Mouse (Mus musculus) left cerebral cortex, postnatal 25 days (tissue): ENCODE data around the gene Gm28038. TPM values are rescaled to one million over a fixed set of nuclear protein-coding genes. Genes with fewer than 3 reads are reported as not detected.

Experiments
- DNase-seq, 2 experiments: peaks; one replicate each; pipeline ENCODE4 v3.0.0; 2022; ENCODE audit warnings: low spot score in 2 of 2, mixed read lengths in 1 of 2
- intact Hi-C: fragments of 180-260 bp; cut with DNase I; formaldehyde crosslinking; loops from one replicate; pipeline ENCODE4 v1.15.1; 2025
- total RNA-seq, 2 experiments: library from RNA; stranded (reverse); gene quantifications; 2 replicates each; pipeline ENCODE4 v1.2.3; 2021

The Gm28038 gene
- total RNA-seq, 2 experiments from 2014 or later, result 1.3 TPM; not detected in 1

DNA sequence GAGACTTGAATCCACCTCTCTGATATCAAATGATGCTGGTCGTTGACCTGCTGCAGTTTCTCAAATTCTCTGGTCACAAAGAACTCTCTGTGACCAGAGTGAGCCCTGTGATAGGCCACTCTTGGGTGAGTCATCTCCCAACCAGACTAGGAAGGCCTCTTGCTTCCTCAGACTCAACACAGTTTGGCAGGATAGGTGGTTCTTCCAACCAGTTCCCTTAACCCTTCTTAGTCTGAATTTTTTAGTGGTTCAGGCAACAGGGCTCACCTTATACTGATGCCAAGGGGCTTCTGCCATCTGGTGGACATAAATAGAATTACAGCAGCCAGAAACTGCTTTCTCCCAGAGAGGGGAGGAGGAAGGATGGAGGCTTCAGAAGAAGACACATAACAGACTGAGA, 10.7 kb upstream of the Gm28038 start:
- intact Hi-C loops, result loop anchor here (1.0 to 5.0 kb wide), 2 partner anchors 33 to 93 kb away; partner anchors contain the start of genes Lrrc8a and Spout1
- DNase-seq, result peak; percentile 68 to 85

DNA sequence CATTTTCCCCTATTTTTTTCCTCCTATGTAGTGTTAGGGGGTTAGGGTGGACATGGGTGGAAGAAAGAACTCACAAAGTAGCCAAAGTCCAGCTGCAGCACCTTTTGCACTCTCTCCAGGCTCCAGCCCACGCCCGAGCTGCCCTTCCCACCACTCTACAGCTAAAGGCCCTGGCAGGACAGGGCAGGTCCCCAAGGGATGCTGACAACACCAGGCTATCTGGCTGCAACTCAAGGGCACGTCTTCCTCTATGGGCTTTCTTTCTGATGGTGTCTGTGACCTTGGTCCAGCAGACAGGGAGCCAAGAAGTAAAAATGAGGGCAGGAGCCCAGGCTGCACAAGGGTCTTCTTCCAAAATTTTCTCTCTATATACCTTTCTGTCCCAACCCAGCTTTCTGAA, 808 bp downstream of the Gm28038 start:
- intact Hi-C loops, result no loop called here
- no peak for DNase-seq

- no peak for DNase-seq
- intact Hi-C loops, result no loop called here
Observed at GRCm38 (mm10) chr2:30283193-30283592, 2.4 kb downstream of the Gm28038 start.

GRCm38 (mm10) chr2:30285004-30285403, 4.2 kb downstream of the Gm28038 start:
- intact Hi-C loops, result no loop called here
- DNase-seq, result no peak

DNA sequence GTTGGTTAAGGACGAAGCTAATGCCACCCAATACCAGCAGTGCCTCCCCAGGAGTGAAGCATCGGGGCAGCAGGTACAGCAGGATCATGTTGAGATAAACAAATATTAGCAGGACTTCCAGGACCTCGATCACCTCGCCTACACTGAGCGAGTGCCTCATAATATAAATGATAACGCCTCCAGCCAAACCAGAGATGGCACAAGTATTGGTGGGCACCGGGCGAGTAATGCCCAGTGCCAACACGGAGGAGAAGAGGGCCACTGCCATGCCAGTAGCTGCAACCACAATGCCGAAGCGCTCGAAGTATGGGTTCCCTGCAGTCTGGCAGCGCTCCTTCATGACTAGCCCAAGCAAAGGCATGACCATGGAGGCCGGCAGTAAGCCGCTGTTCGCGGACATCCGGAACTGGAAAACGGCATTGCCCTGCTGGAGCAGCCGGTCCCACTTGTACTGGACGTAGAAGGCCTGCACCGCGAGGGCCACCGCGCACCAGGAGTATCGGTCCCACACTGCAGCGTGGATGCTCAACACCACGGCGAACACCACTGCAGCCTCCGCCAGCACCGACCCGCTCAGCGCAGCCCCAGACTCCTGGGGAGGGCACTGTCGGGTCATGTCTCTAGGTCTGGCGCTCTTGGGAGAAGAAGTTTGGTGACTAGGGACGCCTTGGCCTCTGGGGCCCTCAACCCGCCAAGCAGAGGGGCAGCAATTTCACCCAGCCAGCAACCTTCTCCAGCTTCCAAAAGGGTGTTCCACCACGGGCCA, 4.8 kb downstream of the Gm28038 start:
- DNase-seq, result peak in 1 of 2 experiments; percentile 30
- intact Hi-C loops, result no loop called here

- intact Hi-C loops, result no loop called here
- DNase-seq, result peak; percentile 95 to 96
Observed at GRCm38 (mm10) chr2:30286192-30287026, 5.6 kb downstream of the Gm28038 start, which contains the start of the genes Dolk and Nup188. TSS of gene Dolk (minus strand) at chr2:30286334. TSS of gene Nup188 (plus strand) at chr2:30286397.

- DNase-seq, result peak in 1 of 2 experiments; percentile 52
Observed at GRCm38 (mm10) chr2:30287027-30287373, 6.2 kb downstream of the Gm28038 start.

GRCm38 (mm10) chr2:30299525-30299924, 18.7 kb downstream of the Gm28038 start:
- no peak for DNase-seq
- intact Hi-C loops, result no loop called here

More at GRCm38 (mm10) chr2:30287027-30287373, 6.2 kb downstream of the Gm28038 start:
- intact Hi-C loops, result no loop called here

DNA sequence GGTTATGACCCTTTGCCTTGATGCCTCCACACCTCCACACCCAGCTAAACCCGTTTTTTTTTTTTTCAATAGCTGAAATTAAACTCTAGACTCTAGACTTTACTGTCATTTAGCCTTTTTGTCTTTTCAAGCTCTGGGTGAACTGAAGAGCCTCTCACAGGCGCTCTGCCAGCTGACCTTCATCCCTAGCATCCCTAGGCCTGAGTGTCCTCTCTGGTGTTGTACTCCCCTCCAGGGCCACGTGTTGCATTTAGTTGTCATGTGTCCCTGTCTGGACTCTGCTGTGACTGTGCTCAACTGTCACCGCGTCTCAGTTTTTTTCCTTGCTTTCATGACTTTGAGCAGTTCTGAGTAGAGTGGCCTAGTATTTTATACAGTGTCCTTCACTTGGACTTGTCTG, 19.1 kb downstream of the Gm28038 start:
- DNase-seq, result no peak
- intact Hi-C loops, result no loop called here

DNA sequence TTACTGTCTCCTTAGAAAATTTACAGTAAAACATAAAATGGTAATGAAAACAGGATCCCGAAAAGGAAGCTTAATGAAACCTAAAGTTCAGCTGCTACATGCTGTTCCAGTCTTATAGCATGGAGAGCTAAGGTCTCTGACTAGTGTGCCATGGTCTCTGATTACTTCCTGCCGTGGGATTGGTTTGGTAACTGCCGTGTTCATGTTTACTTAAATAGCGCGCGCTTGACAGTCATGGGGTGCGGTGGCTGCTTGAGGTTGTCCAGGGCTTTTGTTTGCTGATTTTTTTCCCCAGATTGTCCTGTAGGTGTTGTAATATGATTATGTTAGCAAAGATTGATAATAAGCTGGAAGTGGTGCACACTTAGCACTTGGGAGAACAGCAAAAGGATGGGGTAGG, 25.2 kb downstream of the Gm28038 start:
- intact Hi-C loops, result no loop called here
- no peak for DNase-seq

DNA sequence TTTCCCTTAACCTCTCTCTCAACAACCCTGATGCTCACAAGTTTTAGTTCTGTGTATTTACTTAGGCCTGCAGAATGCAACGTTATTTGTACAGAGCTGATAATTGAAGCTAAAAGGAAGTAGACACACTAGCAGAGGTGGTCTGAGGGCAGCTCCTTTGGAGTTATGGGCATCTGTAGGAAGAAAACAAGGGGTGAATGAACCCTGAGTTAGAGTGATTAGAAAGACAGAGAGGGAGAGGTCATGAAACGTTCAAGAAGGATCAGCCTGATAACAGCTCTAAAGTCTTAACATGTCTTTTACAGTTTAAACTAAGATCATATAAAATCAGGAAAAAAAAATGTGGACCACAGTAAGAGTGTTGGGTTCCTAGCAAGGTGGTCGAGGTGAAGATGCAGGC, 28.5 kb downstream of the Gm28038 start:
- intact Hi-C loops, result no loop called here
- DNase-seq, result no peak

GRCm38 (mm10) chr2:30311481-30311880, 30.6 kb downstream of the Gm28038 start:
- intact Hi-C loops, result no loop called here
- DNase-seq, result peak in 1 of 2 experiments; percentile 72

DNA sequence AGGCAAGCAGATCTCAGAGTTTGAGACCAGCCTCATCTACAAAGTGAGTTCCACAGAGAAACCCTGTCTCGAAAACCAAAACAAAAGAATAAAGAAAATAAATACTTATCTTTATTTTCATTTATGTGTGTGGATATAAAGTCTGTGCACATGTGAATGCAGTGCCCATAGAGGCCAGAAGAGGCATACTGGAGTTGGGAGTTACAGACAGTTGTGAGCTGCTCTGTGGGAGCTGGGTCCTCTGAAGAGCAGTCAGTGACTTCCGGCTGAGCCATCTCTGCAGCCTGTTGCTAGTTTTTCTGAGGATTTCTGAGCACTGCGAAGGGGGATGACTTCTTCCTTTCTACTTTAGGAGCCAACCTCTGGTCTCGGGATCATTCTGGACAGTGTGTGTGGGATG, 35.3 kb downstream of the Gm28038 start:
- intact Hi-C loops, result no loop called here
- DNase-seq, result no peak

DNA sequence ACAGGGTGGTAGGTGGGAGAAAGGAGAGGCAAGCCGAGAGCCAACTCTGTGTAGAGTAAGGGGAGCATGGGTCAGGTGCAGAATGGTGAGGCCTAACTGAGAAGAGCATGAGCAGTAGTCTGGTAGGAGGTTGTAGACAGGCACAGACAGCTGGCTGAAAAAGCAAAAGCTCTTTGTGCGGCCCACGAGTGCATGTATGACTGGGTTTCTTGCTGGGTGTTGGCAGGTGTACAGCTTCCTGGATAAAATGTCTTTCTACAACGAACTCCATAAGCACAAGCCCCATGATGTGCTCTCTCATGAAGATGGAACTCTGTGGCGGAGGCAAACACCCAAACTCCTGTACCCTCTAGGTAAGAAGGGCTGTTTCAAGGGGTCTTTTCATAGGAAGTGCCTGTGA, 36.1 kb downstream of the Gm28038 start:
- intact Hi-C loops, result no loop called here
- peak in 1 of 2 experiments; percentile 58 for DNase-seq

DNA sequence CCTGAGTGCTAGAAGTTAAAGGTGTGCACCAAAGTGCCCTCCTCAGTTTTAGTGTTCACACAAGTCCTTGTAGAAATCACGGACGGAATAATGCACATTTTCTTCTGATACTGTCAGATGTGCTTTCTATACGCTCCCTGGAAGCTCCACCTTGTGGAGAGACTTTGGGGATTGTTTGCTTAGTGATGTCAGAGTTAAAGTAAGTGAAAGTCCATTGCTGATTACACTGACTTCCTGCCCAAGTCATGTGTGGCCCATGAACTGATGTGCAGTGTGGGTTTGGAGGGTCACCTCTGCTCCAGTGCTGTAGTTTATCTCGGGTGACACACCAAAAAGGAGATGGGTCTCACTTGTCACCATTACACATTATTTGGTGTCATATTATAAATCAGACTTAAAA, 38.4 kb downstream of the Gm28038 start:
- DNase-seq, result no peak
- intact Hi-C loops, result no loop called here

DNA sequence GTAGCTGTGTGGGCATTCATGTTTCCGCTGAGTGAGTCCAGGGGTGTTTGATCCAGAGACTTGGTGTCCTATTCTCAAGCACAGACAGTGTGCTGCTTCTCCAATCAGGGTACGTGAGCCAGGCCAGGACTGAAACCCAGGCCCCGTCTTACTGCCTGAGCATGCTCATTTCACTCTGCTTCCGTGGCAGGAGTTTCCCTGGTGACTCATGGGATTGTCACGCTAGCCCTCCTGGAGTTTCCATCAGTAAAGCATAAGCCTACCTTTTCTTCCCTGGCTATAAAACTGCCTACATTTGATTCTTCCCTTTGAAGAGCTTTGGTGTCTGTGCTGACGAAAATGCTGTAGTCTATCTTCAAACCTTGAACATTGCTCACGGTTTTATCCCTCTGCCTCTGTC, 42.3 kb downstream of the Gm28038 start:
- DNase-seq, result no peak
- intact Hi-C loops, result no loop called here

DNA sequence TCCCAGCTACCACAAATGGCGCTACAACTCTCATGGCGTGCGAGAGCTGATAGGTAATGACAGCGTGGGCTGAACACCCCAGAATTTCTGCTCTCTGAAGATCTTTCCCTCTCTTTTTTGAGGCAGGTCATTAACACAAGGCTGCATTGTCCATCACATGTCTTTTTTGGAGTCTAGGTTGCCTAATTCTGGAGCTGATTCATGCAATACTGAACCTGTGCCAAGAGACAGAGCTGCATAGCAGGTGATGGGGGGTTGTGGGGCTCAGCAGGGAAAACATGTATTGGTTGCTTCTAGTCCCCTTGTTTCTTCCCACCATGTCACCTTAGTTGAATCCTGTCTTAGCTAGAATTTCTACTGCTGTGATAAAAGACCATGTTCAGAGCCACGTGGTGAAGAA, 44.5 kb downstream of the Gm28038 start:
- DNase-seq, result no peak
- intact Hi-C loops, result no loop called here

DNA sequence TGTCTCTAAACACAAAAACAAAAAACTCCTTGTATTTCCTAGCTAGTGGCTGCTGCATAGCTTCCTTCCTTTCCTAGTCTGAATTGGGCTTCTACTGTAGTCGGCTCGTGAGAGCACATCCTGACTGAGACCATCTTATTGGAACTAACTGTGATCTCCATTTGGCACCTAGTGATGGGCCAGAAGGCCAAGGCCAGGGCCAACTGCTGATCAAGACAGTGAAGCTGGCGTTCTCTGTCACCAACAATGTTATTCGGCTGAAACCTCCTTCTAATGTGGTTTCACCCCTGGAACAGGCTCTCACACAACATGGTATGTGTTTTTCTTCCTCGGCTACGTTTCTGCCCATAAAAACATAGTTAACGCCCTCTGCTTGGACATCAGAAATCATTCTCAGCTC, 46.4 kb downstream of the Gm28038 start:
- DNase-seq, result no peak
- intact Hi-C loops, result no loop called here

DNA sequence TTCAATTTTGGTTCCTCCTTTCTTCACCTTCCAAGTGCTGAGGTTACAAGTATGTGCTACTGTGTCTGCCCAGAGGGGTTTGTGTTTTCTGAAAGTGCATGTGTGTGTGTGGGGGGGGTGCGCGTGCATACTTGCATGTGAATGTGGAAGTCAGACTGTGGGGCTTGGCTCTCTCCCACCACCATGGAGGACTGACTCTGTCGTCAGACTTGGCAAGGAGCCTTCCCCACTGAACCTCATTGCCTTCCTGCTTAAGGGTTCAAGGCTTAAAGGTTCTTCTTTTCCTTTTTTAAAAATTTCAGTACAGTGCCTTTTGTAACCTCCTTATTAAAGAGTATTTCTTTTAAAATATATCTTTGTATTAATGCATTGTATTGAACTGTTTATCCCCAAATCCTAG, 47.9 kb downstream of the Gm28038 start:
- intact Hi-C loops, result no loop called here
- no peak for DNase-seq

GRCm38 (mm10) chr2:30335324-30335723, 54.5 kb downstream of the Gm28038 start:
- no peak for DNase-seq
- intact Hi-C loops, result no loop called here
